Mouse (Mus musculus) kidney, adult 9 months (tissue): Measurements from ENCODE around the gene Usp25.

Experiments
- DNase-seq: peaks from one replicate; pipeline ENCODE4 v3.0.0; 2022

Gene Usp25

GRCm38 (mm10) chr16:77013427-77014320 is at the start of gene Usp25:
Usp25 (plus strand) TSS chr16:77013706.
- peak; percentile 96 for DNase-seq

- no peak for DNase-seq
These were observed 45.8 kb upstream of the Usp25 start for GRCm38 (mm10) chr16:76967593-76968275.

DNA sequence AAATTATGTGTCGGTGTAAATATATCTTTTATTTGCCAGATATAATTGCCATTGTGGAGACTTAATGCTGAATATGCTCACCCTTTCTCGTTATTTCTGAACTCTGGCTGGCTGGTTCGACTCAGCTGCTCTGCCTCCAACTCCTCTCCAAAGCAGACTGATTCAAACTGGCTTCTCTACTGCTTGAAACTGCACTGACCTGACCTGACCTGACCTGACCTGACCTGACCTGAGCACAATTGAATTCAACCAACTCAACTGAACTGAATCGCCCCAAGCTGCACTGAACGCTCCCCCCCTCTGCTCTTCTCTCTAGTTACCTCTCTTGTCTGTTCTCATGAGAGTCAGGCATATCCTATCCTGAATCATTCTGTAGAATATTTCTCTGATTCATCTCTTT is 42.3 kb upstream of the Usp25 start:
- DNase-seq, result no peak

DNA sequence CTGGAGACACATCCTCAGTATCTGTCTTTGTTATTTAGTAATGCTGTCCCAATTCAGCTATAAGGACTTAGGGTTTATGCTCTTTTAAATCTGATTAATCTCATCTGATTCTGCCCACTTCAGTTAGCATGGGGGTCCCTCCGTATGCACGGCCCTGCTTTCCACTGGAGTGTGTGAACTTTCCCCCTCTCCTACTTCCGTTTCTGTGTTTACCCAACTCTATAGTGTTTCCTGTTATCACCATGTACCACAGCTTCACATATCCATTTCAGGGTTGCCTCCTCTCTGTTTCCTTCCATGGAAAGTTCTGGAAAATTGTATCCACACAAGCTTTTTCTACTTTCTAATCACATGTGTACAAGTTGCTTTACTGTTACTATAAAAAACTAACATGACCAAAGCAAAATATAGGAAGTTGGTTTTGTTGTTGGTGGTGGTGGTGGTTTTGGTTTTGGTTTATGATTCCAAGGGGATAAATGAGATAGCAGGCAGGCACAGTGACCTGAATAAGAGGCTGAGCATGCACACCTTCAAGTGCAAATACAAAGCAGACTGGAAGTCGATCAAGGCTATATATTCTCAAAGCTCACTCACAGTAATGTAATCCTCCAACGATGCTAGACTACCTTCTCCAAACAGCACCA is 36.6 kb upstream of the Usp25 start:
- DNase-seq, result no peak

DNA sequence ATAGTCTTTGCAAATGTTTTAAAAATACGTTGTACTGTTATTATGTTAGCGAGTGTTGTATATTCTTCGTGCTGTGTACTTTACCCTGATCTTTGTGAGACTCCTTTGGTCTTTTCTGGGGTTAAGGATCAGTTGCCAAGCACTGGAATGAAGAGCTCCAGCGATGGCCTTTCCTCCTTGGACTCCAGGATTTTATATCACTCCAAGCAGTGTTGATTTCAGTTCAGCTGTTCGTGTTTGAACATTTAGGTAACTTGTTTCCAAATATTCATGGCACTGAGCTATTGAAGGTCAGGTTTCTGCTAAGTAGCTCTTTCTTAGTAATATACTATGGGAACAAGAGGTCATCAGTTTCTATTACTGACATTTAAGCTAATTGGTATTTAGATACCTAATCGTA is 29.8 kb upstream of the Usp25 start:
- no peak for DNase-seq

DNA sequence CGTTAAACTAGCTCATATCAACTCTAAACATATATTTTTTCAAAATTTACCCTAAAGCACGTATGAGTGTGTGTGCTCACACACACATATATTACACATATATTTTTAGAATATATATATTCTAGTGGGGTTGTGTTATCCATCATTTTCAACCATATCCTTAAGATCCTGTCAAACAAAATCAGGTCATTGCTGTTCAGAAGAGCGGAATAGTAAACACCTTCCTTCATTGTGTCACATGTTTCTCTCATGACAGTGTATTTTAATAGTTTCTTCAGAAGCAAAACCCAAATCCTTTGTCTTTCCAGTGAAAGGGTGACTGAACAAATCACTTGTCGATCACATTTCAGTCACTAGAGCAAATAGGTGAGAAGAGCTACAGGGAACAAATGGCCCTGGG is 25.8 kb upstream of the Usp25 start:
- DNase-seq, result no peak

DNA sequence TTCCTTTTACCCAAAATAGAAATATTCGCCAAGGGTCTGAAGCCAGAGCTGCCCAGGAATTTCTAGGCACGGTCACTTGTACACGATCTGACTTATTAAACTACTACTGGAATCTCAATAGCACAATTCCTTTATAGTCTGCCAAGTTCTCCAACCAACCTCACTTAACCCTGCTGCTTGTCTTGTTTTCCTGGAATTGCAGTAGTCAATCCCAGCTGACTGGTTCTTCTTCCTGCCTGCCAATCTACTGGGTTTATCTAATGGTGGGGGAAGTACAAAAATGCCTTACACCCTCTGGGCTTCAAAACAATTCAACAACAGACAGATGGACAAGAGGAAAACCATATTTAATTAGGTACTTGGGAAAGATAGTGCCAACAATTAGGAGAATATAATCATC is 9.6 kb upstream of the Usp25 start:
- no peak for DNase-seq

GRCm38 (mm10) chr16:77009173-77009572 is 4.3 kb upstream of the Usp25 start:
- no peak for DNase-seq

DNA sequence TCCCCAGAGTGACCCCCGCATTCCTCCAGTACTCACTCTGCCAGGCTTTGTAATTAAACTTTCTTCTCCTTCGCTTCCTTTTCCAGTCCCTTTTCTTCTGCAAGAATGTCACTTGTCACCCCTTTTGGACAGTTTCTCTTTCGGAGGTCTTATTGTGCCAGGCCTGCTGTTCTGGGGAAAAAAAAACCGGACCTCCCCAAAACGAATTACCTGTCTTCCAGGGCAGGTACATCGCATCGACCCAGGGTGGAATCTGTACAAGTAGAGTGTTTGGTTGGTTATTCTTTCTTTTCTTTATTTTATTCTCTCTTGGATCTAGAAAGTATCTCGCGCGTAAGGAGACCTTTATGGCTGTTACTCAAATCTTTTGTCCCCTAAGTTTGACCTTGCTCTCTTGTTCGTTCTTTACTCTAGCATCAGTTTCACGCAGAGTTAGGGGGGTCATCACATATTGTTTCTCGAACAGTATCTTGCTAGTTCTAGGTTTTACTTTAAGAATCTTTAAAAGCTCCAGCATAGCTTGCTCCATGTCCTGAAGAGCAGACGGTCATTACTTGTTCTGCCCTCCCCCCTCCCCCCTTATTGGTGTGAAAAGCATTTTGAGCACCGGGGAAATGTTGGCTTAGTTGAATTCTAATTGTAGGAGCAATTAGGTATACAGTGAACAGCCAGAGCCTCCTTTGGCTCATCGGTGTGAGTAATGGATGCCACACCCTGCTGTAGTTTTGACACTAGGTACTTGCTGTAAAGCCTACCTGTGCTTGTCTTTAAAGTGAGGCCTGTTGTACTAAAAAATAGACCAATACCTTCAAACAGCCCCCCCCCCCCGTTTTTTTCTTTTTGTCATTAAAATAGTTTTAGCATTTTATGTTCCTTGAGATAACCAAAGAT is 1.1 kb downstream of the Usp25 start:
- no peak for DNase-seq

DNA sequence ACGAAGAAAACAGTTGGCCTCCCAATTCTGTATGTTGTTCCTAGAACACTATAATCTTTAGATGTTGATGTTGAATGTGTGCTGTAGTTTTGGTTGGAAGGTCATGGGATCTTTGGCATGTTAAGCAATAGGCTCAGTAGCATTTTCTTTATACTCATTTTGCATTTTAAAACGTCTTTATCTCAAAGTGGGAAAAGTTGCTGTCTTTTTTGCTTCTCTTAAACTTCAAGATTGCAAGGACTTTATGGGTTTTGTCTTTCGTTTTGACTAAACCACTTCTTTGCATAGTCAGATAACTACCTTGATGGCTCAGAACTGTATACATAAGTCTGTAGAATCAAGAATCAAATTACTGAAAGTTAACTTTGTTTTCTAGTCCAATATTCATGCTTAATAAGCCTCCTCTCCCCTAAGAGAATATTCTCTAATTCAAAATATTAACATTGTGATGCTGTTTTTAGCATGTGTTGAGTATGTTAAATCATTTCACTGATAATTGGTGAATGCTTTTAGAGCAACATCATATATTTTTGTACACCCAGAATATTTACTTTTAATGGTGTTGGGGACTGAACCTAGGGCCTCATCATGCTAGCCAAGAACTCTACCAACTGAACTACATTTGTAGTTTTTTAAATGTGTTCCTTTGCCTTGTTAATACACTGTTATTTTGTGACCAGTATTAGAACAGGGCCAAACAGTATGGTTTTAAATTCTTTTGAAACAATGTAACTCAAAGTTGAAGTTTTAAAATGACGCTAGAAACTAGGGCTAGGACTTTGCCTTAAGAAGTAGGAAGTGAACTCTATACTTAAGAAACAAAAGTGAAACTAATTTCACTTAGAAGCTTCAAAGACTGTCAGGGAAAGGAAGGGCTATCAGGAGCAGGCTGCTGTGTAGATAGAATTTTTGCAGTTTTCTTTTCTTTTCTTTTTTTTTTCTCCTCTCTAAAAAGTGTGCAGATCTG is 2.2 kb downstream of the Usp25 start:
- no peak for DNase-seq

DNA sequence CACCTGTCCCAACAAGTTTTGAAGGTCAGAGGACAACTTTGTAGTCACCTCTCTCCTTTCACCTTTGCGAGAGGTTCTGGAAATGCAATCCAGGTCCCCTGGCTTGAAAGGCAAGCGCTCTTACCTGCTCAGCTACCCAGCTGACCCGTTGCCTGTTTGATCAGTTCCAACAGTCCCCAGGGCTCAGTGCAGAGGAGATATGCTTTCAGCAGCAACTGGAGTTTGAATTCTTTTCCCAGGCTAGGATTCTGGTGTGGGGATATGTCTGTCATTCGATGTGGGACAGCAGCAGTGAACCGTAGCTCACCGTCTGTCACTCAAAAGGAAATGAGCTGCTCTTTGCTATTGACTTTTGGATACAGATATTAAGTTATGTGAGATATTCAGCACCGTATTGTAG is 4.4 kb downstream of the Usp25 start:
- no peak for DNase-seq

DNA sequence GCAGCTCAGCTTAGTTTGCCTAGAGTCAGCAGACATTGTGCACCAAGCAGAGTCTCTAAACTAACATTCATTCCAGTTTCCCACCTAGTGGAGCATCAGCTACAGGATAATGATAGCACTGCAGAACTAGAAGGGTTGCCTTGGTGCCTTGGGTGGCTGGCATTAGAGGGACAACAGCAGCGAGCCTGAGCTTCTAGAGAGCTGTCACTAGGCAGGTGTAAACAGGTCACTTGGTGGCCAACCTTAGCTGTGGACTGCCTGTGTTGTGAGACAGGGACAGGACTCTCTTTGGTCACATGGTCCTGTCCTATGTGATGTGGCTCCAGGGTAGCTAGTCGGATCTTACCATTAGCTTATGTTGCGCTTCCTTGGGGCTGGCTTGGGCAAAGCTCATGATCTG is 6.7 kb downstream of the Usp25 start:
- no peak for DNase-seq

- DNase-seq, result peak; percentile 31
These were observed 10.3 kb downstream of the Usp25 start for GRCm38 (mm10) chr16:77023627-77024379.

DNA sequence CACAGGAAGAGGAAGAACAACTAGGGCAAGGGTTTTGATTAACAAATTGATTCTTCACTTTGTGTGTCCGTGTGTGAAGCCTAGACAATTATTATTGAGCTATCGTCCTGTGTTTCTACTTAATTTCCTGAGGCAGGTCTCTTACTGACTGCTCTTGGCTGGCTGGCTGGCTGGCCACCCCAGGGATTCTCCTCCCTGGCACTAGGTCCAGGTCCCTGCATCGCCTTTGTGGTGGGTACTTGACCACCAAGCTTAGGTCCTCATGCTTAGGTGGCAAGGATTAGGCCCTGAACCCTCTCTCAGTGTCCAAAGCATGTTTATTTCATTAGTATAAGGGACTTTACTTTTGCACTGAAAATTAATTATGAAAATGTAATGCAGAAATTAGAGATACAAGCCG is 12.6 kb downstream of the Usp25 start:
- no peak for DNase-seq

GRCm38 (mm10) chr16:77026933-77027332 is 13.4 kb downstream of the Usp25 start:
- no peak for DNase-seq

- no peak for DNase-seq
These were observed 14.6 kb downstream of the Usp25 start for GRCm38 (mm10) chr16:77027976-77028686.

GRCm38 (mm10) chr16:77028687-77029417 is 15.3 kb downstream of the Usp25 start:
- peak; percentile 50 for DNase-seq

- DNase-seq, result no peak
These were observed 16.9 kb downstream of the Usp25 start for GRCm38 (mm10) chr16:77030435-77030834.

DNA sequence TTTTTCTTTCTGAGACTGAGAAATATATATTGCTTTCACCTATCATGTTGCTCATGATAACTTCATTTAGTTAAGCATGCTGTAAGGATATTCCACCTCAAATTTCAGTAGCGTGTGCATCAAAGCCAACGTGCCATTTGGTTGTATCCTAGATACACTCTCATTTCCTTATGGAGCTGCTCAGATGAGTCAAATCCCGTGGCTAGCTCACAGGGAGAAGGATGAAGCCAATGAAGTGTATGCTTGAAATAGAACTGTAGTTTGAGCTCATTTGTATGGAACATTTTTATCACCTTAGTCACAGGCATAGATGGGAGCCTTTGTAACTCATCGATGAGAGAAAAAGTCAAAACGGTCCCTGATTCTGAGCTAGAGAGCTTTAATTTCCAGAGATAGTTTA is 20.8 kb downstream of the Usp25 start:
- no peak for DNase-seq
